15 mouse cellular contexts compared by ENCODE assay signal in genomic region chr5:118676151-118676918, GRCm38 (mm10).
DNase-seq lines count a peak whose midpoint lies in the region; ATAC-seq lines count a peak whose summit lies in the region.
"Had no signal": no experiment of that assay in that cellular context is flagged by ENCODE, and none has a peak within 500 bp of the region (broad histone marks: within the 10 kb centered on the region; RNA-seq: fewer than 3 reads in every experiment).

No protein-coding gene starts in this region.

- no peak overlapping the region for H3K4me3 ChIP-seq in heart, embryonic 16.5 days (ENCODE audit: low read length)
- peak overlapping the region; percentile 42 for H3K4me3 ChIP-seq in megakaryocyte, embryonic 14.5 days (replicated peaks)
- H3K4me3 ChIP-seq: liver, embryonic 15.5 days; neural tube, embryonic 15.5 days had no signal

- H3K9ac ChIP-seq in heart, embryonic 16.5 days (ENCODE audit: low read length): no peak overlapping the region
- H3K9ac ChIP-seq: liver, embryonic 15.5 days; neural tube, embryonic 15.5 days had no signal

- no peak for ATAC-seq in heart, embryonic 16.5 days (replicated peaks; ENCODE audit: extremely low read depth, insufficient read depth, low FRiP score)
- ATAC-seq in megakaryocyte, adult 5-6 weeks (ENCODE audit: poor library complexity, severe bottlenecking): no peak
- ATAC-seq: inflammation-experienced regulatory T-cells, adult 6 months; Patski had no signal

- H3K9me3 ChIP-seq in heart, embryonic 16.5 days (replicated peaks; ENCODE audit: control insufficient read depth, low read length): no peaks in the 10 kb centered on the region
- H3K9me3 ChIP-seq in megakaryocyte, embryonic 14.5 days: no peaks in the 10 kb centered on the region
- H3K9me3 ChIP-seq: liver, embryonic 15.5 days; neural tube, embryonic 15.5 days had no signal

- DNase-seq in heart, postnatal 36 days: no peak
- DNase-seq in layer of hippocampus, adult 9-11 months: peak; percentile 61
- peak; percentile 68 for DNase-seq in thymus, postnatal 14 days
- DNase-seq in retina, postnatal 1 day: no peak
- DNase-seq: adrenal gland, adult 8-10 months; cerebellum, adult 11 months had no signal

- peak overlapping the region; percentile 26; the same call in 1 of the 2 replicates for H3K4me2 ChIP-seq in heart, embryonic 16.5 days (ENCODE audit: low read depth, low read length)
- H3K4me2 ChIP-seq: liver, embryonic 15.5 days; neural tube, embryonic 15.5 days had no signal

- peak overlapping the region; percentile 86 for H3K27ac ChIP-seq in heart, embryonic 16.5 days (ENCODE audit: low read length)
- H3K27ac ChIP-seq: kidney, postnatal 0 days; liver, embryonic 15.5 days; neural tube, embryonic 15.5 days had no signal

- intact Hi-C loops in heart, postnatal 36 days (cut with DNase I): no loop called here

- no peaks in the 10 kb centered on the region for H3K27me3 ChIP-seq in heart, embryonic 16.5 days (ENCODE audit: control insufficient read depth, insufficient read depth, low read length)
- H3K27me3 ChIP-seq in megakaryocyte, embryonic 14.5 days (replicated peaks): no peaks in the 10 kb centered on the region
- H3K27me3 ChIP-seq: CH12.LX; liver, embryonic 15.5 days; neural tube, embryonic 15.5 days; Patski had no signal

- peaks cover 53% of the 10 kb centered on the region for H3K4me1 ChIP-seq in heart, embryonic 16.5 days (ENCODE audit: control insufficient read depth, insufficient read depth, low read length)
- peaks cover 60% of the 10 kb centered on the region for H3K4me1 ChIP-seq in megakaryocyte, embryonic 14.5 days

- H3K36me3 ChIP-seq in heart, embryonic 16.5 days (ENCODE audit: control insufficient read depth, insufficient read depth): no peaks in the 10 kb centered on the region
- H3K36me3 ChIP-seq in megakaryocyte, embryonic 14.5 days (replicated peaks; ENCODE audit: low read length): peaks cover 93% of the 10 kb centered on the region
- H3K36me3 ChIP-seq: neural tube, embryonic 15.5 days had no signal

- WGBS in heart, embryonic 16.5 days: 54% methylated on average over 8 of the region's 8 CpGs

Comparison
In these comparisons a context has a peak if more than half of its experiments do, and no peak if none do; other contexts are left out.
1. DNase-seq: peak in layer of hippocampus, adult 9-11 months (single experiment) and thymus, postnatal 14 days (single experiment); none in heart, postnatal 36 days (0 of 2) and retina, postnatal 1 day (single experiment).